Mouse (Mus musculus) stomach, postnatal 0 days (tissue): Measurements from ENCODE around the gene Siglec1. TPM values are rescaled to one million over a fixed set of nuclear protein-coding genes. Genes with fewer than 3 reads are reported as not detected.

Experiments
- ATAC-seq: fragments of 200-750 bp; cut with Nextera tagmentation; 2 replicates; pipeline ENCODE4 v1.8.0; 2017; ENCODE audit not compliant: low FRiP score, low TSS enrichment
- DNase-seq: peaks from one replicate; pipeline ENCODE4 v3.0.0-alpha.2; 2016; ENCODE audit warnings: low spot score
- H3K27ac ChIP-seq: fragments of 300-500 bp; sonication (generic); replicated peaks from 2 replicates; pipeline ENCODE4 v1.5.1; 2014; ENCODE audit warnings: mild to moderate bottlenecking, control low read depth
- H3K27me3 ChIP-seq: fragments of 300-500 bp; sonication (generic); 2 replicates; pipeline ENCODE4 v1.6.1; 2014; ENCODE audit warnings: low read length; ENCODE audit not compliant: control insufficient read depth, insufficient read depth
- H3K36me3 ChIP-seq: fragments of 300-500 bp; sonication (generic); 2 replicates; pipeline ENCODE4 v1.6.1; 2014; ENCODE audit warnings: low read length, mixed read lengths; ENCODE audit not compliant: control insufficient read depth, insufficient read depth
- H3K4me1 ChIP-seq: fragments of 300-500 bp; sonication (generic); replicated peaks from 2 replicates; pipeline ENCODE4 v1.6.1; 2014; ENCODE audit warnings: antibody characterized with exemption; ENCODE audit not compliant: control insufficient read depth, insufficient read depth
- H3K4me2 ChIP-seq: fragments of 300-500 bp; sonication (generic); replicated peaks from 2 replicates; pipeline ENCODE4 v1.6.1; 2014; ENCODE audit warnings: low read depth, mild to moderate bottlenecking, control low read depth, moderate library complexity
- H3K4me3 ChIP-seq: fragments of 300-500 bp; sonication (generic); 2 replicates; pipeline ENCODE4 v1.5.1; 2014; ENCODE audit warnings: low read depth, low read length, control low read depth
- H3K9ac ChIP-seq: fragments of 300-500 bp; sonication (generic); 2 replicates; pipeline ENCODE4 v1.6.1; 2014; ENCODE audit warnings: mild to moderate bottlenecking, low read length, control low read depth, mixed read lengths
- H3K9me3 ChIP-seq: fragments of 300-500 bp; sonication (generic); 2 replicates; pipeline ENCODE4 v1.6.1; 2016; ENCODE audit warnings: low read length; ENCODE audit not compliant: control insufficient read depth
- CTCF ChIP-seq: IDR thresholded peaks from 2 replicates; pipeline ENCODE4 v1.5.1; 2016; ENCODE audit warnings: antibody characterized with exemption, low read depth, mild to moderate bottlenecking, moderate library complexity
- EP300 ChIP-seq: optimal IDR thresholded peaks from 2 replicates; pipeline ENCODE3; 2016; ENCODE audit warnings: antibody characterized with exemption
- WGBS: fragments of 180-500 bp; shearing (Covaris S2); extraction: QIAGEN DNeasy Blood & Tissue Kit; methylation state at CpG from one replicate; pipeline ENCODE4 v1.1.7; 2014; 5-methylcytosine and 5-hydroxymethylcytosine counted together
- polyA plus RNA-seq: library from polyadenylated mRNA; unstranded; fragments of >200 nt; fragmentation: Nextera tagmentation; extraction: Ambion mirVana; gene quantifications from 2 replicates; pipeline ENCODE4 v1.2.1, GENCODE M21; 2015

The Siglec1 gene
- polyA plus RNA-seq, 1 experiment from 2014 or later: 0.34 TPM

DNA sequence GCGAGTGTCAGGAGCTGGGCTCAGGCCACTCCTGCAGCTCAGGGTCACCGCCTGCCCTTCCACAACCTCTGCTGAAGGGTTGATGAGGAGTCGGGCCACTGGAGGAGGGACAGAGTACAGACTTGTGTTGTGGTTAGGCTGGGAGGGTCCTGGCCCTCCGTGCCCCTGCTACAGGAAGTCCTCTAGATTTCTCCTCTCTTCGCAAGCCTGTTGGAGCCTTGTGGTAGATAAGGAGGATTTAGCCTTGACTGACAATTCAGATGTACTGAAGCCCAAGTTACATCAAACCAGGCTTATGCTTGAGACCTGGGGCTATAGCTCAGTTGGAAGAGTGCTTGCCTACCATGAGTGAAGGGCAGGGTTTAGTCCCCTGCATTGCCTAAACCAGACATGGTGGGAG, 6.1 kb downstream of the Siglec1 start:
- H3K4me2 ChIP-seq: no peak overlapping the region
- TF ChIP-seq EP300 (no peak), CTCF (no peak)
- DNase-seq (no peak), ATAC-seq (no peak)
- no peaks in the 10 kb centered on the region for H3K4me1 ChIP-seq
- no peak overlapping the region for H3K9ac ChIP-seq
- H3K4me3 ChIP-seq: no peak overlapping the region
- H3K9me3 ChIP-seq: no peaks in the 10 kb centered on the region
- no peaks in the 10 kb centered on the region for H3K27me3 ChIP-seq
- 82% methylated on average over 5 of the region's 5 CpGs for WGBS
- H3K36me3 ChIP-seq: no peaks in the 10 kb centered on the region
- no peak overlapping the region for H3K27ac ChIP-seq

DNA sequence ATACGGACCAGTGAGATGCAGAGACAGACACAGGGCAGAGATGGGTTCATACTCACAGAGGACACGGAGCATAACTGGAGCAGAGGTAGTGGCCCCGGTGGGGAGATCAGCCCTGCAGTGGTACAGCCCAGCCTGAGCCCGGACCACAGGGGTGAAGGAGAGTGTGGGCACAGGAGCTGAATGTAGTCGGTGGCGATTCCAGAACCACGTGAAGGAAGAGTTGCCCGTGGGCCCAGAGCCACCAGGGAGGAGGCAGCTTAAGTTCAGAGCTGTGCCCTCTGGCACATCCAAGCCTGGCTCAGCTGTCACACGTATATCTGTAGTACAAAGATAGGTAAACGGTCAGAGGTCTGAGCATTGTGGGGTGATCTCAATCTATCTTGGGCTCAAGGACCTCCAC, 14.0 kb downstream of the Siglec1 start:
- ATAC-seq: no peak
- Histone ChIP-seq H3K9me3 (no peaks in the 10 kb centered on the region), H3K4me2 (no peak overlapping the region), H3K4me1 (no peaks in the 10 kb centered on the region), H3K36me3 (no peaks in the 10 kb centered on the region), H3K9ac (no peak overlapping the region), H3K27me3 (no peaks in the 10 kb centered on the region), H3K27ac (no peak overlapping the region), H3K4me3 (no peak overlapping the region)
- 84% methylated on average over 10 of the region's 10 CpGs for WGBS
- DNase-seq: no peak
- TF ChIP-seq CTCF: no peak
- TF ChIP-seq EP300: no peak

GRCm38 (mm10) chr2:131067481-131067880, 19.1 kb downstream of the Siglec1 start:
- DNase-seq (no peak), ATAC-seq (no peak)
- TF ChIP-seq EP300 (no peak), CTCF (no peak)
- 45% methylated on average over 6 of the region's 6 CpGs for WGBS
- no peaks in the 10 kb centered on the region for H3K36me3 ChIP-seq
- H3K4me3 ChIP-seq: no peak overlapping the region
- H3K4me1 ChIP-seq: 0 out of 2 replicates have a peak, but pooled peaks cover 2% of the 10 kb centered on the region
- no peaks in the 10 kb centered on the region for H3K27me3 ChIP-seq
- no peak overlapping the region for H3K9ac ChIP-seq
- H3K9me3 ChIP-seq: no peaks in the 10 kb centered on the region
- H3K27ac ChIP-seq: no peak overlapping the region; the same call in 1 of the 2 replicates
- no peak overlapping the region for H3K4me2 ChIP-seq

DNA sequence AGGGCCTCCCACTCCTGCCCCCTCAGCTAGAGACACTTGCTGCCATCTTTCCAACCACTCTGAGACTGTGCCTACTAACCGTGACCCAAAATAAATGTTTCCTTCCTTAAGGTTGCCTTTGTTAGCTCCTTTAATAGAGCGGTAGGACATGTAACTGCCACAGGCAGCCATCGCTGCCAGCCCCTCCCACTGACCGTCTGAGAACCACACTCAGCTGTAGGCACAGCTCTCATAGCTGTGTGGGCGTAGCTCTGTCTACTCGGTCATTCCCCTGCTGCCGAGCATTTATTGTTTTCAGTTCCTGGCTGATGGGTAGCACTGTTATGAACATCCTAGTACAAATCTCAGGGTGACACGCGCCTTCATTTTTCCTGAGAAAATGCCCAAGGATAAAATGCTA, 20.2 kb downstream of the Siglec1 start:
- no peaks in the 10 kb centered on the region for H3K36me3 ChIP-seq
- no peak overlapping the region for H3K27ac ChIP-seq
- no peak for DNase-seq
- H3K4me2 ChIP-seq: no peak overlapping the region
- H3K9ac ChIP-seq: no peak overlapping the region
- peaks cover 2% of the 10 kb centered on the region; the same call in 1 of the 2 replicates for H3K4me1 ChIP-seq
- no peaks in the 10 kb centered on the region for H3K9me3 ChIP-seq
- H3K27me3 ChIP-seq: no peaks in the 10 kb centered on the region
- H3K4me3 ChIP-seq: no peak overlapping the region
- WGBS: 67% methylated on average over 9 of the region's 9 CpGs
- no peak for ATAC-seq
- no peak for TF ChIP-seq CTCF
- TF ChIP-seq EP300: no peak

GRCm38 (mm10) chr2:131063404-131063864, 23.1 kb downstream of the Siglec1 start, which contains the start of gene Adam33:
TSS of gene Adam33 (minus strand) at chr2:131063814.
- peak within 1 kb of the TSS; percentile 55 for H3K4me2 ChIP-seq
- H3K27ac ChIP-seq: no peak within 1 kb of the TSS
- H3K9me3 ChIP-seq: no peaks in the 10 kb centered on the region
- peak within 1 kb of the TSS; percentile 28 for H3K4me3 ChIP-seq
- 3% methylated on average over 19 of the region's 27 CpGs for WGBS
- H3K9ac ChIP-seq: peak within 1 kb of the TSS; percentile 41; the same call in 1 of the 2 replicates
- H3K36me3 ChIP-seq: no peaks in the 10 kb centered on the region
- TF ChIP-seq CTCF: no peak
- TF ChIP-seq EP300: no peak
- H3K4me1 ChIP-seq: peaks cover 6% of the 10 kb centered on the region
- DNase-seq (peak; percentile 52), ATAC-seq (peak; percentile 58)
- no peaks in the 10 kb centered on the region for H3K27me3 ChIP-seq

- H3K27me3 ChIP-seq: no peaks in the 10 kb centered on the region
- no peak for DNase-seq
- H3K9ac ChIP-seq: no peak overlapping the region
- TF ChIP-seq CTCF (no peak), EP300 (no peak)
- no peaks in the 10 kb centered on the region for H3K9me3 ChIP-seq
- peaks cover 6% of the 10 kb centered on the region for H3K4me1 ChIP-seq
- 45% methylated on average over 5 of the region's 5 CpGs for whole genome bisulfite sequencing
- H3K36me3 ChIP-seq: no peaks in the 10 kb centered on the region
- no peak for ATAC-seq
- H3K27ac ChIP-seq: no peak overlapping the region
- H3K4me2 ChIP-seq: no peak overlapping the region
- no peak overlapping the region for H3K4me3 ChIP-seq
Measured at GRCm38 (mm10) chr2:131061607-131062006, 25.0 kb downstream of the Siglec1 start.
